Mouse (Mus musculus) megakaryocyte, embryonic 14.5 days (primary cell): ENCODE data around the gene Ifrd1.

Experiments
- FLI1 ChIP-seq: IDR thresholded peaks from 2 replicates; pipeline ENCODE4 v1.6.1; 2012; ENCODE audit warnings: low read length, inconsistent platforms, mixed read lengths
- GATA1 ChIP-seq: IDR thresholded peaks from 3 replicates; pipeline ENCODE4 v1.6.1; 2012; ENCODE audit warnings: mixed read lengths, low read length, inconsistent platforms, borderline replicate concordance

GRCm38 (mm10) chr12:40263712-40264111 is 15.4 kb upstream of the Ifrd1 start:
- no peak for TF ChIP-seq GATA1
- TF ChIP-seq FLI1, result no peak
